Mouse (Mus musculus) bone marrow, adult 2 months (tissue): ENCODE results near the gene Ccdc36.

ENCODE experiments used
- CTCF ChIP-seq: fragments of 200-500 bp; IDR thresholded peaks from 2 replicates; pipeline ENCODE4 v1.5.1; 2011; ENCODE audit warnings: low read length, control low read depth; ENCODE audit not compliant: control insufficient read depth, insufficient read depth
- POLR2A ChIP-seq: fragments of 200-500 bp; IDR thresholded peaks from 2 replicates; pipeline ENCODE4 v1.6.1; 2011; ENCODE audit warnings: low read depth, mild to moderate bottlenecking, control low read depth, low read length, borderline replicate concordance; ENCODE audit not compliant: control insufficient read depth

GRCm38 (mm10) chr9:108445125-108445524 lies 16.8 kb upstream of the Ccdc36 start:
- TF ChIP-seq CTCF (no peak), POLR2A (no peak)
